Mouse (Mus musculus) heart, embryonic 12.5 days (tissue): Measurements from ENCODE around the gene Grip1. TPM values are rescaled to one million over a fixed set of nuclear protein-coding genes. Genes with fewer than 3 reads are reported as not detected.

Experiments used
- ATAC-seq: fragments of 200-750 bp; cut with Nextera tagmentation; 2 replicates; pipeline ENCODE4 v1.8.0; 2017; ENCODE audit warnings: moderate TSS enrichment, moderate library complexity; ENCODE audit not compliant: insufficient number of reproducible peaks, low FRiP score
- H3K27ac ChIP-seq: fragments of 300-500 bp; sonication (generic); 2 replicates; pipeline ENCODE4 v1.5.1; 2016; ENCODE audit warnings: mild to moderate bottlenecking, moderate library complexity; ENCODE audit not compliant: poor library complexity, severe bottlenecking
- H3K27me3 ChIP-seq: fragments of 300-500 bp; sonication (generic); replicated peaks from 2 replicates; pipeline ENCODE4 v1.6.1; 2016; ENCODE audit warnings: mild to moderate bottlenecking, moderate library complexity
- H3K36me3 ChIP-seq: fragments of 300-500 bp; sonication (generic); 2 replicates; pipeline ENCODE4 v1.6.1; 2016; ENCODE audit warnings: mild to moderate bottlenecking, moderate library complexity
- H3K4me1 ChIP-seq: fragments of 300-500 bp; sonication (generic); replicated peaks from 2 replicates; pipeline ENCODE4 v1.6.1; 2016; ENCODE audit warnings: mild to moderate bottlenecking
- H3K4me2 ChIP-seq: fragments of 300-500 bp; sonication (generic); 2 replicates; pipeline ENCODE4 v1.6.1; 2016; ENCODE audit warnings: mild to moderate bottlenecking, moderate library complexity
- H3K4me3 ChIP-seq: fragments of 300-500 bp; sonication (generic); 2 replicates; pipeline ENCODE4 v1.5.1; 2016; ENCODE audit warnings: mild to moderate bottlenecking
- H3K9ac ChIP-seq: fragments of 300-500 bp; sonication (generic); 2 replicates; pipeline ENCODE4 v1.6.1; 2016; ENCODE audit warnings: mild to moderate bottlenecking, moderate library complexity
- H3K9me3 ChIP-seq: fragments of 300-500 bp; sonication (generic); replicated peaks from 2 replicates; pipeline ENCODE4 v1.6.1; 2016; ENCODE audit warnings: mild to moderate bottlenecking, moderate library complexity
- WGBS: fragments of 180-500 bp; shearing (Covaris S2); methylation state at CpG from one replicate; pipeline ENCODE4 v1.1.7; 2016; 5-methylcytosine and 5-hydroxymethylcytosine counted together
- polyA plus RNA-seq: library from polyadenylated mRNA; unstranded; fragments of >200 nt; fragmentation: Nextera tagmentation; extraction: Ambion mirVana; gene quantifications from 2 replicates; pipeline ENCODE4 v1.2.1, GENCODE M21; 2016

The Grip1 gene
- polyA plus RNA-seq, 1 experiment from 2014 or later: 3.1 TPM

DNA sequence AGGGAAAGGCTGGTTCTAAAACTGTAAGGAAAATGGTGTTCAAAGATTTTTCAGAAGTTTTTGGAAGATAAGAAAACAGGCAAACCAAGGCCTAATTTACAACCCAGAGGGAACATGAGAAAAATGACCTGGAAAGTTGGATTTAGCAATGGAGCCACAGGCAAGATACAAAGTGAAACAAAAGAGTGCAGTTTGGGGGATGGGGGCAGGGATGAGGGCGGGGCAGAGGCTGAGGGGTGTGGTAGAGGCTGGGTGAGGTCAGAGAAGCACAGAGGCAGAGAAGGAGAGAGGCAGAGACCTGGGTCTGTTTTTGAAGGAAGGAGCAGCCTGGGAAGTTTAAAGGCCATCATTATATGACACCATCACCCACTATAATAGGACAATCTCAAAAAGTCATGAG, 377.5 kb downstream of the Grip1 start:
- Histone ChIP-seq H3K4me3 (no peak overlapping the region), H3K4me1 (peaks cover 5% of the 10 kb centered on the region; the same call in 1 of the 2 replicates), H3K36me3 (no peaks in the 10 kb centered on the region), H3K9ac (no peak overlapping the region), H3K27ac (no peak overlapping the region), H3K4me2 (no peak overlapping the region), H3K9me3 (peaks cover 13% of the 10 kb centered on the region), H3K27me3 (no peaks in the 10 kb centered on the region)
- no peak for ATAC-seq
- 85% methylated on average over 1 of the region's 1 CpGs for WGBS

DNA sequence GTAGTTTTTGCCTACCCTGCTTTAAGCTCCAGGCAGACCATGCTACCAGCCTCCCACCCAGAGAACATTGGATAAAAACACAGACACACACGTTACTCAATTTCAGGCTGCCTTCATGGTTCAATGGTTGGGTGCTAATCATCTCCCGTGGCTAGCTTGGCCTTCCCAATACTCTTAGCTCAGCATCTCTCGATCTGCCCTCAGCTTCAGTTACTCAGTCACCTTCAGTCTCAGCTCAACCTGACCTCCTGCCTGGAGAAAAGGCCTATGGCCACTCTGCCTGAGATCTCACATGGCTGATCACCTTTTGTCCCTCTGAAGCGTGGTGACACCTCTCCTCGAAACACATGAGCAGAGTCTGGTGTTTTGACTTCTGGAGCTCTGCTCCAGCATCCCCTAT, 379.7 kb downstream of the Grip1 start:
- H3K9ac ChIP-seq: no peak overlapping the region
- H3K27me3 ChIP-seq: no peaks in the 10 kb centered on the region
- H3K27ac ChIP-seq: no peak overlapping the region
- H3K9me3 ChIP-seq: peaks cover 13% of the 10 kb centered on the region
- H3K4me3 ChIP-seq: no peak overlapping the region
- no peak overlapping the region for H3K4me2 ChIP-seq
- ATAC-seq: no peak
- 78% methylated on average over 5 of the region's 5 CpGs for WGBS
- peaks cover 5% of the 10 kb centered on the region; the same call in 1 of the 2 replicates for H3K4me1 ChIP-seq
- no peaks in the 10 kb centered on the region for H3K36me3 ChIP-seq

DNA sequence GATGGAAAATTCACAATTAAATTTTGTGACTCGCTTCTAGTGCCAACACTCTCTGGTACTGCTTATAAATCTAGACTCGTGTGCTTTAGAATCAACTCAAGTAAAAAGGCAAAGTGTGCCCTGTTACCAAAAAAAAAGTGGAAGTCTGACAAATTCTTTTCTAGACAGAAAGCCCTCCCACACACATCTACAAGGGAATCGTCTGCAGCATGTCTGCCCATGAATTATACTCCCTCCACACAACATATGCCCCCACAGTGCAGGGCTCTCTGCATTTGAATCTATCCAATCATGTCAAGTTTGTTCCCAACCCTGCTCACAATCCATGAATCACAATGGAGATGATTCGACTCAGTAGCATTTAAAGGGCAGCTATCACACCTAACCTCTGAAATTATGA, 380.5 kb downstream of the Grip1 start:
- no peak overlapping the region for H3K9ac ChIP-seq
- H3K4me1 ChIP-seq: peaks cover 5% of the 10 kb centered on the region; the same call in 1 of the 2 replicates
- H3K27ac ChIP-seq: no peak overlapping the region
- H3K27me3 ChIP-seq: no peaks in the 10 kb centered on the region
- no peak overlapping the region for H3K4me2 ChIP-seq
- WGBS: 68% methylated on average over 4 of the region's 4 CpGs
- H3K4me3 ChIP-seq: no peak overlapping the region
- H3K9me3 ChIP-seq: peaks cover 5% of the 10 kb centered on the region
- H3K36me3 ChIP-seq: no peaks in the 10 kb centered on the region
- ATAC-seq: no peak

DNA sequence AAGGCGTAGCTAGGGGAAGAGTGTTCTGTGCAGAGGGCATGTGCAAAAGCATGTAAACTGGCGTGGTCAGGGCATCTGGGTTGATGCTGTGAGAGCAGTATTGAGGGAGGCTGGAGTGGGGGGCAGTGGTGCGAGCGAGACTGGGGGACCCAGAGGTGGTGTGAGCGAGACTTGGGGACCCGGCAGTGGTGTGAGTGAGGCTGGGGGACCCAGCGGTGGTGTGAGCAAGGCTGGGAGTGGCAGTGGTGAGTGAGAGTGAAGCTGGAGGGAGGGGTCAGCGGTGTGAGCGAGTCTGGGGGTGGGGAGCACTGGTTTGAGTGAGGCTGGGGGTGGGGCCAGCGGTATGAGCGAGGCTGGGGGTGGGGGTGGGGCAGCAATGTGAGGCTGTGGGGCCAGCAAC, 386.0 kb downstream of the Grip1 start:
- Histone ChIP-seq H3K4me1 (no peaks in the 10 kb centered on the region), H3K27me3 (no peaks in the 10 kb centered on the region), H3K9ac (no peak overlapping the region), H3K4me3 (no peak overlapping the region), H3K4me2 (no peak overlapping the region), H3K27ac (no peak overlapping the region), H3K9me3 (no peaks in the 10 kb centered on the region), H3K36me3 (no peaks in the 10 kb centered on the region)
- WGBS: 73% methylated on average over 11 of the region's 11 CpGs
- ATAC-seq: 0 out of 2 replicates have a peak, but pooled peaks have one; percentile 29

DNA sequence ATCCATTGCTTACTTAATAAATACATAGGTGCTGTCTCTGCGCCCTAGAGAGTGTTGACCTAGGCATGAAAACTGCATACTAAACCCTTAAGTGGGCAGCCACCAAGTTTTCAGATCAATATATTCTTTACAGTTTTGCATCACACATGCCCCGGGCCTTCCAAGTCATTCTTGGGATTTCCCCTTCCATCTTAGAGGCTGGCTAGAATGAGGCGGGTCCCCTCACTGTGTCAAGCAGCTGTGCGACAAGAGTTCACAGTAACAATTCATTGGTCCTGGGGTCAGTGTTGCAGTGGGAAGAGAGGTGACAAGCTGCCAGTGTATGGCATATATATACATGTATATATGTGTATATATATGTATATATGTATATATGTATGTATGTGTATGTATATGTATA, 388.4 kb downstream of the Grip1 start:
- H3K9me3 ChIP-seq: no peaks in the 10 kb centered on the region
- no peak overlapping the region for H3K4me3 ChIP-seq
- H3K9ac ChIP-seq: no peak overlapping the region
- no peak overlapping the region for H3K27ac ChIP-seq
- no peaks in the 10 kb centered on the region for H3K27me3 ChIP-seq
- WGBS: 85% methylated on average over 4 of the region's 4 CpGs
- ATAC-seq: no peak
- H3K36me3 ChIP-seq: no peaks in the 10 kb centered on the region
- H3K4me1 ChIP-seq: peaks cover 8% of the 10 kb centered on the region; the same call in 1 of the 2 replicates
- no peak overlapping the region for H3K4me2 ChIP-seq

DNA sequence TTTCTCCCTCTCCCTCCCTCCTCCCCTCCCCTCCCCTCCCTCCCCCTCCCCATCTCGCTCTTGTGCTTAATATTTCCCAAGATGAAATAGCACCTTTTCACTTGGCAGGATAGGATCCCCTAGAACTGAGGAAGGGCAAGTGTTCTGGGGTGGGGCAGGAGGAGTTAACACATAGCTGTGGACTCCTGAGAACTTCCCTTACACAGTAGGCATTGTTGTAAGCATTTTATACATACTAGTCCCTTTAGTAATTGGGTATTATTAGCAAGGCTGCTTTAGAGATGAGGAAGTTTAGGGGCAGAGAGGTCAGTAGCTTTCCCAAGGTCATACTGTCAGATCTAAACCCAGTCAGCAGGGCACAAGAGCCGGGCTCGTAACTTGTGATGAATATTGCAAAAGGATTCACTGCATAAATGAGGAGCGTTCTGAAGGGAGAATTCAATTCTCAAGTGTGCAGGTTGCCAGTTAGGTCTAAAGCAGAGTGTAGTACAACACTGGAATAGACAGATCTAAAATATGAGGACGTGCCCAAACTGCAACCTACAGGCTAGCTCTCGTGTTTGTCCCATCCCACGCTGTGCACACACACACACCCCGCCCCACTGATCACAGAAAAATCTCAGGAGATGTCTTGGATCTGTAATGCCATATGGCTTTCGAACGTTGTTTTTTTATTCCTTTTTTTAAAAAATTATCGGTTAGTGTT, 392.2 kb downstream of the Grip1 start:
- Histone ChIP-seq H3K36me3 (no peaks in the 10 kb centered on the region), H3K27ac (no peak overlapping the region), H3K9me3 (no peaks in the 10 kb centered on the region), H3K4me1 (peaks cover 8% of the 10 kb centered on the region; the same call in 1 of the 2 replicates), H3K4me2 (no peak overlapping the region), H3K4me3 (no peak overlapping the region), H3K27me3 (no peaks in the 10 kb centered on the region), H3K9ac (no peak overlapping the region)
- WGBS: 79% methylated on average over 11 of the region's 11 CpGs
- ATAC-seq: no peak

DNA sequence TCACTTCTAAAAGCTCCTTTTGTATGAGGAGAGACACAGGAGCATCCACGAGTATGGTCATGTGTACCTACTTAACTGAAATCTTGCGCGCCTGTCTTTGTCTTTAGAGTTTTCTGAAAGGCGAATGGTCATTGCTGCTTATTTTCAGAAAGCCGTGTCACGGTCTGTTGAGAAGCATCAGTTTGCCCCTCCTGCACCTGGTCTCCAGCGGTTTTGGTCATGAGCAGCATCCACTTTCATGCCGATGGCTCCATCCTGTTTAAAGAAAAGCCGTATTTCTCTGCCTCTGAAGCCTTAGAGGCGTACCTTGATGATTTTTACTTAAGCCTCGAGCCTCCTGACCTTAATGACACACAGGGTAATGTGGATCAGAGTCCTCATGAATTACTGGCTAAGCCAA, 398.0 kb downstream of the Grip1 start:
- 89% methylated on average over 11 of the region's 11 CpGs for WGBS
- no peak overlapping the region for H3K27ac ChIP-seq

DNA sequence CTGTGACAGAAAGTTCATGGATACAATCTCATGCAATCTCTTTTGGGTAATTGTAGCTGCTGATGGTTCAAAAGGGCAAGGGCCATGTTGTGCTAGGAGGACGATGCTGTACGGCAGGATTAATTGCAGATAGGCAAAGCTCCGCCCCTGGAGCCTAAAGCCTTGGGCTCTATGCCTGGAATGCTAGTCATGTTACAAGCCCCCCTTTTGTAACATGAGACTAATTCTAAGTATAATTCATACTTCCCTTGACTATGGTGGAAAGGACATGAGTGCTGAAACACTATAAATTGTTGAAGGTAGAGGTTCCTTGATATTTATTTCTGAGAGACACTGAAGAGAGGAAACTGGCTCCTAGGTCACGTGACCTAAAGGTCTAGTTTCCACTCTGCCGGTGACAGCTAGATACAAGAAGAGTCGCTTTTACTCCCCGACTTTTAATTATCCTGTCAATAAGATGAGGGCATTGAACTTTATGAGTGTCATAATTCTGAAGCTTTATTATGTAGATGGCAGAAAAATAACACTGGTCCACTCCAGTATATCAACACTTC, 399.0 kb downstream of the Grip1 start:
- Histone ChIP-seq H3K9me3 (no peaks in the 10 kb centered on the region), H3K9ac (no peak overlapping the region), H3K27me3 (no peaks in the 10 kb centered on the region), H3K4me3 (no peak overlapping the region), H3K36me3 (no peaks in the 10 kb centered on the region), H3K4me2 (no peak overlapping the region), H3K4me1 (no peaks in the 10 kb centered on the region), H3K27ac (no peak overlapping the region)
- WGBS: 73% methylated on average over 7 of the region's 7 CpGs
- no peak for ATAC-seq

More for the DNA sequence above, 398.0 kb downstream of the Grip1 start:
- Histone ChIP-seq H3K9ac (no peak overlapping the region), H3K4me3 (no peak overlapping the region), H3K36me3 (no peaks in the 10 kb centered on the region), H3K4me1 (no peaks in the 10 kb centered on the region), H3K27me3 (no peaks in the 10 kb centered on the region), H3K9me3 (no peaks in the 10 kb centered on the region), H3K4me2 (no peak overlapping the region)
- ATAC-seq: no peak

DNA sequence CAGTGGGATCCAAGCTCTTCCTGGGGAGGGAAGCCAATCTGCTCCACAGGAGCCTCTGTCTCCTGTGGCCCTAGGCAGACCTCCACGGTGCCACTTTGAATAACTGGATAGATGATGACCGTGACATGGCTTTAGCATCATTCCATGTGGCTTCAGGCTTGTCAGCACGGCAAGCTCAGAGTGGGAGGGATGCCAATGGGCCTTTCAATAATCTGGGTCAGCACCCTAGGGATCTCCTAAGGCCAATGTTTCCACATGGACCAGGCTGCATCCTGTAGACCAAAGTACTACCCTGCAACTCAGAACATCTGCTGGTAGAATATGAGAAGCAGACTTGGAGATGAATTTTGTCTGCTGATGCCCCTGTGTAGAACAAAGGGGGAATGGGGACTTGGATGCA, 414.1 kb downstream of the Grip1 start:
- 86% methylated on average over 3 of the region's 3 CpGs for WGBS
- H3K4me3 ChIP-seq: no peak overlapping the region

DNA sequence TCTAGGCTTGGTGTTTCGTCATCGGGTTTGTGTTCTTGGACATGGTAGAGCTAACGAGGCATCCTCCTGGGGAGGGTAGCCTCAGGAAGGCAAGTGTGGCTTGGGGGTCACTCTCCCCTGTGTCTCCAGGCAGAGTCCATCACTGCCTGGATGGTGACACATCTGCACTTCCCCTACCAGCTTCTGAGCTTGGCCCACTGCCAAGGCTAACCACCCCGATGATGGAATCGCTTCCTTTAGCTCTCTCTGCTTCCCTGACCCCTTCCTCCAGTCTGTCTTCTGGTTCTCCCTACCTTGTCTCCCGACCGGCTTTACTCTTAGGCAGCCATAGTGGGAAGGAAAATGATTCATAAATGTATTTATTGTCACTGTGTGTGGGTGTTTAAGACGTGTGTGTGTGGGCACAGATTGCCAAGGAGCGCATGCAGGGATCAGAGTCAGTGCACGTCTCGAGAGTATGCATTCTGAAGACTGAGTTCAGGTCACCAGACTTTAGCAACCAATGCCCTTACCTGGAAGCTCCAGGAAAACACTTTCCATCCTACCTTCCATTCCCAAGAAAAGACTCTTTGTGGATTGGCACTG, 415.5 kb downstream of the Grip1 start:
- no peak overlapping the region for H3K4me3 ChIP-seq
- WGBS: 67% methylated on average over 11 of the region's 11 CpGs
- peaks cover 17% of the 10 kb centered on the region for H3K4me1 ChIP-seq
- no peak overlapping the region; the same call in 1 of the 2 replicates for H3K9ac ChIP-seq
- no peak overlapping the region for H3K27ac ChIP-seq
- peaks cover 24% of the 10 kb centered on the region for H3K9me3 ChIP-seq
- H3K27me3 ChIP-seq: no peaks in the 10 kb centered on the region
- no peak for ATAC-seq
- H3K36me3 ChIP-seq: peaks cover 7% of the 10 kb centered on the region; the same call in 1 of the 2 replicates
- H3K4me2 ChIP-seq: no peak overlapping the region

More for the DNA sequence above, 414.1 kb downstream of the Grip1 start:
- H3K4me2 ChIP-seq: no peak overlapping the region
- peaks cover 16% of the 10 kb centered on the region for H3K4me1 ChIP-seq
- H3K36me3 ChIP-seq: peaks cover 7% of the 10 kb centered on the region; the same call in 1 of the 2 replicates
- ATAC-seq: no peak
- H3K9me3 ChIP-seq: peaks cover 24% of the 10 kb centered on the region
- no peak overlapping the region for H3K27ac ChIP-seq
- no peak overlapping the region for H3K9ac ChIP-seq
- H3K27me3 ChIP-seq: no peaks in the 10 kb centered on the region

DNA sequence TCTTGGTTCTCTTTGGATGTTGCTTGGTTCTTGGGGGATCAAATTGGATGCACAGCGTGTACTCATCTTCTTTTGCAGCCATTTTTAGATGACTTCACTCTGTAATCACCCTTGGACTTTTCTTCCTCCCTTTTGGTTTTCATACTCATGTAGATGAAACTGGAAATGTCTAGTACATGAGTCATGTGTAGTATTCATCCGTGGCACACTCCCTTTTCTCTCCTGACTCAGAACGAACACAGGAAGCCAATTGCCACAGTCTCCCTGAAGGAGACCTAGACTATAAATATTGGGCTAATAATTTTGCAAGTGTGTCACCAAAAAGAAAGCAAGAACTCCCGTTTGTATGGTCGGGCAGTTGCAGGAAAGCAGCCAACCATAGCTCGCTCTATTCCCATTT, 423.1 kb downstream of the Grip1 start:
- 76% methylated on average over 6 of the region's 6 CpGs for WGBS
- Histone ChIP-seq H3K4me3 (no peak overlapping the region), H3K36me3 (no peaks in the 10 kb centered on the region), H3K9ac (no peak overlapping the region), H3K27ac (no peak overlapping the region), H3K4me1 (peaks cover 3% of the 10 kb centered on the region; the same call in 1 of the 2 replicates), H3K9me3 (no peaks in the 10 kb centered on the region), H3K4me2 (no peak overlapping the region), H3K27me3 (no peaks in the 10 kb centered on the region)
- ATAC-seq: no peak
